Mouse (Mus musculus) forelimb bud, embryonic 11.5 days (tissue): ENCODE results near the gene Rbm4.
A peak's percentile ranks its signal among the peaks of the same experiment; 100 is the strongest.
"Not testable (repeated sequence)": the region's sequence is repeated elsewhere in the genome, so short reads cannot be mapped to it uniquely, and the experiment has no call there.

Experiments
- DNase-seq: peaks from one replicate; pipeline ENCODE4 v3.0.0-alpha.2; 2012; ENCODE audit warnings: low read depth, low spot score

Rbm4 gene

GRCm38 (mm10) chr19:4793831-4794422 lies at the start of gene Rbm4:
Gene Rbm4, minus strand, starts transcription at chr19:4793901.
- peak; percentile 100 for DNase-seq

GRCm38 (mm10) chr19:4842611-4843010 lies 48.9 kb upstream of the Rbm4 start:
- no peak for DNase-seq

GRCm38 (mm10) chr19:4840848-4841247 lies 47.1 kb upstream of the Rbm4 start:
- no peak for DNase-seq

GRCm38 (mm10) chr19:4839149-4839548 lies 45.4 kb upstream of the Rbm4 start, which contains the start of the genes Ccs and Ccdc87:
Gene Ccs, minus strand, starts transcription at chr19:4839332.
Gene Ccdc87, plus strand, starts transcription at chr19:4839366.
- peak; percentile 94 for DNase-seq

- no peak for DNase-seq
These were observed 44.9 kb upstream of the Rbm4 start for GRCm38 (mm10) chr19:4838526-4839140.

- DNase-seq = no peak
These were observed 43.3 kb upstream of the Rbm4 start for GRCm38 (mm10) chr19:4837049-4837448.

GRCm38 (mm10) chr19:4836096-4836495 lies 42.4 kb upstream of the Rbm4 start:
- DNase-seq = no peak

GRCm38 (mm10) chr19:4833977-4834376 lies 40.3 kb upstream of the Rbm4 start:
- no peak for DNase-seq

- DNase-seq = no peak
These were observed 35.5 kb upstream of the Rbm4 start for GRCm38 (mm10) chr19:4829156-4829555.

- DNase-seq = no peak
These were observed 34.9 kb upstream of the Rbm4 start for GRCm38 (mm10) chr19:4828444-4829114.

GRCm38 (mm10) chr19:4820678-4821303 lies 27.1 kb upstream of the Rbm4 start:
- DNase-seq = no peak

- DNase-seq = no peak
These were observed 23.6 kb upstream of the Rbm4 start for GRCm38 (mm10) chr19:4817182-4817835.

- no peak for DNase-seq
These were observed 19.3 kb upstream of the Rbm4 start for GRCm38 (mm10) chr19:4813015-4813414.

GRCm38 (mm10) chr19:4812334-4812949 lies 18.7 kb upstream of the Rbm4 start:
- not testable (repeated sequence) for DNase-seq

- DNase-seq = no peak
These were observed 18.2 kb upstream of the Rbm4 start for GRCm38 (mm10) chr19:4811909-4812242.

- peak; percentile 98 for DNase-seq
These were observed 17.6 kb upstream of the Rbm4 start, which contains the start of the genes Gm21992 and Rbm14 for GRCm38 (mm10) chr19:4811063-4811908. Gene Gm21992, minus strand, starts transcription at chr19:4811612. Gene Rbm14, minus strand, starts transcription at chr19:4811634.

- DNase-seq = no peak
These were observed 17.0 kb upstream of the Rbm4 start for GRCm38 (mm10) chr19:4810746-4811062.

GRCm38 (mm10) chr19:4810309-4810708 lies 16.6 kb upstream of the Rbm4 start:
- DNase-seq = no peak

GRCm38 (mm10) chr19:4803283-4803682 lies 9.6 kb upstream of the Rbm4 start:
- no peak for DNase-seq

GRCm38 (mm10) chr19:4802691-4803091 lies 9.0 kb upstream of the Rbm4 start:
- DNase-seq = no peak

GRCm38 (mm10) chr19:4799083-4799482 lies 5.4 kb upstream of the Rbm4 start:
- DNase-seq = no peak
